ENCODE assay signal across 28 mouse cellular contexts in genomic region chr3:58054726-58055125, GRCm38 (mm10).
DNase-seq lines count a peak whose midpoint lies in the region; ATAC-seq and TF ChIP-seq lines count a peak whose summit lies in the region.
"Had no signal": no experiment of that assay in that cellular context is flagged by ENCODE, and none has a peak within 500 bp of the region (broad histone marks: within the 10 kb centered on the region; RNA-seq: fewer than 3 reads in every experiment).

No protein-coding gene starts in this region.

- no peaks in the 10 kb centered on the region for H3K9me3 ChIP-seq in liver, embryonic 12.5 days (replicated peaks)
- H3K9me3 ChIP-seq in liver, embryonic 11.5 days (ENCODE audit: control insufficient read depth, low read length) = no peaks in the 10 kb centered on the region
- no peaks in the 10 kb centered on the region for H3K9me3 ChIP-seq in liver, embryonic 15.5 days (replicated peaks)
- H3K9me3 ChIP-seq in hindbrain, embryonic 11.5 days (ENCODE audit: control insufficient read depth, low read length) = no peaks in the 10 kb centered on the region
- H3K9me3 ChIP-seq: embryonic facial prominence, embryonic 12.5 days; embryonic facial prominence, embryonic 15.5 days; G1E; heart, embryonic 10.5 days; hindbrain, embryonic 10.5 days had no signal

- intact Hi-C loops in gastrocnemius, adult 2 months (cut with DNase I) = no loop called here
- intact Hi-C loops in heart, postnatal 10 days (cut with DNase I) = no loop called here

- no peaks in the 10 kb centered on the region for H3K36me3 ChIP-seq in liver, embryonic 12.5 days
- H3K36me3 ChIP-seq in liver, embryonic 11.5 days (ENCODE audit: control insufficient read depth, insufficient read depth, low read length) = no peaks in the 10 kb centered on the region
- no peaks in the 10 kb centered on the region for H3K36me3 ChIP-seq in liver, embryonic 15.5 days (replicated peaks)
- no peaks in the 10 kb centered on the region for H3K36me3 ChIP-seq in hindbrain, embryonic 11.5 days (ENCODE audit: control insufficient read depth, insufficient read depth, low read length)
- H3K36me3 ChIP-seq: embryonic facial prominence, embryonic 12.5 days; embryonic facial prominence, embryonic 15.5 days; G1E; heart, embryonic 10.5 days; hindbrain, embryonic 10.5 days had no signal

- H3K4me1 ChIP-seq in liver, embryonic 12.5 days = peaks cover 36% of the 10 kb centered on the region
- H3K4me1 ChIP-seq in liver, embryonic 11.5 days (replicated peaks; ENCODE audit: control insufficient read depth, insufficient read depth, low read length) = peaks cover 9% of the 10 kb centered on the region
- H3K4me1 ChIP-seq in liver, embryonic 15.5 days (replicated peaks) = peaks cover 25% of the 10 kb centered on the region
- H3K4me1 ChIP-seq in hindbrain, embryonic 11.5 days (replicated peaks; ENCODE audit: control insufficient read depth, insufficient read depth, low read length) = no peaks in the 10 kb centered on the region
- H3K4me1 ChIP-seq: embryonic facial prominence, embryonic 12.5 days; embryonic facial prominence, embryonic 15.5 days had no signal

- peak; percentile 70 for ATAC-seq in liver, embryonic 12.5 days
- ATAC-seq in liver, embryonic 11.5 days (replicated peaks; ENCODE audit: low FRiP score) = no peak
- peak; percentile 47; the same call in 1 of the 2 replicates for ATAC-seq in liver, embryonic 15.5 days (ENCODE audit: insufficient read depth)
- ATAC-seq in hindbrain, embryonic 11.5 days (ENCODE audit: low FRiP score) = no peak
- ATAC-seq: forebrain, embryonic 14.5 days; inflammation-experienced regulatory T-cells, adult 6 months had no signal

- no peaks in the 10 kb centered on the region for H3K27me3 ChIP-seq in liver, embryonic 12.5 days (replicated peaks)
- H3K27me3 ChIP-seq in liver, embryonic 11.5 days (replicated peaks; ENCODE audit: control insufficient read depth, insufficient read depth, low read length) = no peaks in the 10 kb centered on the region
- H3K27me3 ChIP-seq in liver, embryonic 15.5 days = no peaks in the 10 kb centered on the region
- H3K27me3 ChIP-seq in hindbrain, embryonic 11.5 days (ENCODE audit: control insufficient read depth, insufficient read depth, low read length) = no peaks in the 10 kb centered on the region
- H3K27me3 ChIP-seq: CH12.LX; embryonic facial prominence, embryonic 12.5 days; embryonic facial prominence, embryonic 15.5 days had no signal

- no peak for TF ChIP-seq CTCF in gastrocnemius, adult 2 months (IDR thresholded peaks at IDR 0.05)

- H3K4me3 ChIP-seq in gastrocnemius, adult 2 months = no peak overlapping the region
- no peak overlapping the region for H3K4me3 ChIP-seq in liver, embryonic 12.5 days
- H3K4me3 ChIP-seq in liver, embryonic 11.5 days (ENCODE audit: low read depth, low read length) = no peak overlapping the region
- no peak overlapping the region for H3K4me3 ChIP-seq in liver, embryonic 15.5 days (replicated peaks)
- H3K4me3 ChIP-seq in hindbrain, embryonic 11.5 days (ENCODE audit: low read depth, low read length) = no peak overlapping the region
- H3K4me3 ChIP-seq: embryonic facial prominence, embryonic 12.5 days; embryonic facial prominence, embryonic 15.5 days; heart, embryonic 10.5 days; hindbrain, embryonic 10.5 days had no signal

- H3K4me2 ChIP-seq in liver, embryonic 12.5 days = no peak overlapping the region
- H3K4me2 ChIP-seq in liver, embryonic 11.5 days = no peak overlapping the region
- H3K4me2 ChIP-seq in liver, embryonic 15.5 days = no peak overlapping the region
- no peak overlapping the region for H3K4me2 ChIP-seq in hindbrain, embryonic 11.5 days (replicated peaks; ENCODE audit: low read depth, low read length)
- H3K4me2 ChIP-seq: embryonic facial prominence, embryonic 12.5 days; embryonic facial prominence, embryonic 15.5 days; hindbrain, embryonic 14.5 days had no signal

- no peak for DNase-seq in gastrocnemius, adult 2 months
- DNase-seq in gastrocnemius, adult 18-20 months (ENCODE audit: low spot score) = no peak
- no peak for DNase-seq in liver, embryonic 11.5 days (ENCODE audit: low spot score)
- DNase-seq in hindbrain, embryonic 11.5 days (ENCODE audit: low spot score) = no peak
- no peak for DNase-seq in heart, postnatal 10 days
- DNase-seq: adrenal gland, adult 2 months; adrenal gland, postnatal 14 days; B cell, adult 2 months; cerebellum, adult 11 months; cerebellum, adult 2 months; cerebellum, adult 9-11 months; cerebellum, postnatal 25 days; forebrain, postnatal 0 days; gastrocnemius, postnatal 25 days; heart, adult 18-20 months; heart, postnatal 36 days had no signal

- peak overlapping the region; percentile 35; the same call in 1 of the 2 replicates for H3K27ac ChIP-seq in gastrocnemius, adult 2 months
- H3K27ac ChIP-seq in liver, embryonic 12.5 days = no peak overlapping the region
- no peak overlapping the region for H3K27ac ChIP-seq in liver, embryonic 11.5 days (ENCODE audit: low read depth, low read length)
- H3K27ac ChIP-seq in liver, embryonic 15.5 days (replicated peaks) = no peak overlapping the region
- H3K27ac ChIP-seq in hindbrain, embryonic 11.5 days (ENCODE audit: low read depth, low read length) = no peak overlapping the region
- H3K27ac ChIP-seq: embryonic facial prominence, embryonic 12.5 days; embryonic facial prominence, embryonic 15.5 days; heart, embryonic 10.5 days; hindbrain, embryonic 10.5 days; hindbrain, embryonic 14.5 days; hindbrain, postnatal 0 days had no signal

- H3K9ac ChIP-seq in liver, embryonic 12.5 days = no peak overlapping the region
- no peak overlapping the region for H3K9ac ChIP-seq in liver, embryonic 11.5 days (ENCODE audit: low read depth, low read length)
- H3K9ac ChIP-seq in liver, embryonic 15.5 days = no peak overlapping the region
- H3K9ac ChIP-seq in hindbrain, embryonic 11.5 days (ENCODE audit: low read depth, low read length) = no peak overlapping the region
- H3K9ac ChIP-seq: embryonic facial prominence, embryonic 12.5 days; embryonic facial prominence, embryonic 15.5 days; forebrain, postnatal 0 days; hindbrain, embryonic 14.5 days had no signal

- 65% methylated on average over 7 of the region's 7 CpGs for WGBS in liver, embryonic 12.5 days (ENCODE audit: insufficient replicate concordance)
- 83% methylated on average over 7 of the region's 7 CpGs for WGBS in liver, embryonic 11.5 days
- WGBS in liver, embryonic 15.5 days (ENCODE audit: insufficient replicate concordance) = 69% methylated on average over 7 of the region's 7 CpGs
- WGBS in hindbrain, embryonic 11.5 days = 86% methylated on average over 7 of the region's 7 CpGs

Comparison
In these comparisons a context has a peak if more than half of its experiments do, and no peak if none do; other contexts are left out.
1. ATAC-seq: peak in liver, embryonic 12.5 days (single experiment) and liver, embryonic 15.5 days (single experiment); none in liver, embryonic 11.5 days (single experiment) and hindbrain, embryonic 11.5 days (single experiment).